Mouse (Mus musculus) frontal cortex, postnatal 14 days (tissue): ENCODE results near the gene Tbxa2r.

Experiments
- DNase-seq, 2 experiments: peaks; one replicate each; pipeline ENCODE4 v3.0.0; 2022; ENCODE audit warnings: low spot score in 2 of 2

Tbxa2r gene

GRCm38 (mm10) chr10:81320550-81321347 is 7.8 kb upstream of the Tbxa2r start, which contains the start of gene Cactin:
Cactin (plus strand) TSS chr10:81321103.
- DNase-seq, result peak; percentile 99 to 100

GRCm38 (mm10) chr10:81321436-81321835 is 7.1 kb upstream of the Tbxa2r start:
- DNase-seq, result no peak

- no peak for DNase-seq
Measured at GRCm38 (mm10) chr10:81322444-81322843, 6.1 kb upstream of the Tbxa2r start.

- no peak for DNase-seq
Measured at GRCm38 (mm10) chr10:81323141-81323775, 5.3 kb upstream of the Tbxa2r start.

GRCm38 (mm10) chr10:81323791-81324530 is 4.6 kb upstream of the Tbxa2r start:
- DNase-seq, result no peak

GRCm38 (mm10) chr10:81325176-81325575 is 3.4 kb upstream of the Tbxa2r start:
- no peak for DNase-seq

GRCm38 (mm10) chr10:81325781-81326180 is 2.8 kb upstream of the Tbxa2r start:
- no peak for DNase-seq

GRCm38 (mm10) chr10:81326858-81327257 is 1.7 kb upstream of the Tbxa2r start:
- DNase-seq, result no peak

- no peak for DNase-seq
Measured at GRCm38 (mm10) chr10:81327959-81328358, 572 bp upstream of the Tbxa2r start.

GRCm38 (mm10) chr10:81329194-81329975 is 854 bp downstream of the Tbxa2r start:
- DNase-seq, result no peak

- no peak for DNase-seq
Measured at GRCm38 (mm10) chr10:81330007-81330406, 1.5 kb downstream of the Tbxa2r start.

- no peak for DNase-seq
Measured at GRCm38 (mm10) chr10:81332277-81332676, 3.7 kb downstream of the Tbxa2r start.

- no peak for DNase-seq
Measured at GRCm38 (mm10) chr10:81334324-81334723, 5.8 kb downstream of the Tbxa2r start.

GRCm38 (mm10) chr10:81335393-81336340 is 7.1 kb downstream of the Tbxa2r start:
- DNase-seq, result no peak

- no peak for DNase-seq
Measured at GRCm38 (mm10) chr10:81336558-81336957, 8.0 kb downstream of the Tbxa2r start.

GRCm38 (mm10) chr10:81340551-81341332 is 12.2 kb downstream of the Tbxa2r start:
- no peak for DNase-seq

GRCm38 (mm10) chr10:81341333-81341949 is 12.9 kb downstream of the Tbxa2r start:
- no peak for DNase-seq

- DNase-seq, result no peak
Measured at GRCm38 (mm10) chr10:81342686-81343505, 14.4 kb downstream of the Tbxa2r start, which contains the start of gene Gipc3. Gipc3 (minus strand) TSS chr10:81343266.
